ENCODE assay signal across 9 mouse cellular contexts in genomic region chr4:128961301-128962028, GRCm38 (mm10). TPM values are rescaled to one million over a fixed set of nuclear protein-coding genes. Genes with fewer than 3 reads are reported as not detected.
DNase-seq lines count a peak whose midpoint lies in the region; ATAC-seq and TF ChIP-seq lines count a peak whose summit lies in the region.
"Had no signal": no experiment of that assay in that cellular context is flagged by ENCODE, and none has a peak within 500 bp of the region (broad histone marks: within the 10 kb centered on the region; RNA-seq: fewer than 3 reads in every experiment).

No protein-coding gene starts in this region.

- peak overlapping the region; percentile 77 for H3K27ac ChIP-seq in cerebellum, adult 2 months (ENCODE audit: insufficient read depth, low read length)
- no peak overlapping the region; the same call in 1 of the 2 replicates for H3K27ac ChIP-seq in limb, embryonic 13.5 days
- H3K27ac ChIP-seq in small intestine, adult 2 months (ENCODE audit: insufficient read depth, low read depth, low read length) = no peak overlapping the region

- peak overlapping the region; percentile 87 for H3K9ac ChIP-seq in limb, embryonic 13.5 days

- WGBS in cerebellum, adult 2 months = 26% methylated on average over 16 of the region's 16 CpGs
- 3% methylated on average over 16 of the region's 16 CpGs for WGBS in limb, embryonic 13.5 days
- 20% methylated on average over 16 of the region's 16 CpGs for WGBS in small intestine, adult 2 months

- H3K4me2 ChIP-seq in limb, embryonic 13.5 days (replicated peaks) = peak overlapping the region; percentile 92

- TF ChIP-seq CTCF in cerebellum, adult 2 months (IDR thresholded peaks at IDR 0.05; ENCODE audit: borderline replicate concordance, insufficient read depth, low read depth, low read length) = no peak
- no peak for TF ChIP-seq CTCF in small intestine, adult 2 months (IDR thresholded peaks at IDR 0.05; ENCODE audit: extremely low read depth, insufficient read length, insufficient replicate concordance, low read depth, low read length)

- H3K36me3 ChIP-seq in limb, embryonic 13.5 days = no peaks in the 10 kb centered on the region
- H3K36me3 ChIP-seq in small intestine, adult 2 months (ENCODE audit: control insufficient read depth, insufficient read depth, low read length) = no peaks in the 10 kb centered on the region
- H3K36me3 ChIP-seq: G1E had no signal

- no peaks in the 10 kb centered on the region for H3K27me3 ChIP-seq in cerebellum, adult 2 months (ENCODE audit: control insufficient read depth, insufficient read depth, low read length)
- no peaks in the 10 kb centered on the region; the same call in 1 of the 2 replicates for H3K27me3 ChIP-seq in limb, embryonic 13.5 days
- peaks cover 3% of the 10 kb centered on the region; the same call in 1 of the 2 replicates for H3K27me3 ChIP-seq in small intestine, adult 2 months (ENCODE audit: control insufficient read depth, insufficient read depth, low read length)

- ATAC-seq in limb, embryonic 13.5 days (ENCODE audit: low FRiP score, low read depth) = no peak
- ATAC-seq in activated CD4-positive, CD25-positive, alpha-beta regulatory T cell, adult 4 months = no peak

- no peaks in the 10 kb centered on the region for H3K9me3 ChIP-seq in limb, embryonic 13.5 days
- H3K9me3 ChIP-seq: G1E had no signal

- H3K4me3 ChIP-seq in cerebellum, adult 2 months (replicated peaks; ENCODE audit: insufficient read depth, low read depth, low read length) = peak overlapping the region; percentile 77
- H3K4me3 ChIP-seq in limb, embryonic 13.5 days = peak overlapping the region; percentile 77
- H3K4me3 ChIP-seq in small intestine, adult 2 months (ENCODE audit: low read depth, low read length) = peak overlapping the region; percentile 74

- TF ChIP-seq POLR2A in cerebellum, adult 2 months (IDR thresholded peaks at IDR 0.05; ENCODE audit: borderline replicate concordance, insufficient read depth, low read length) = no peak
- no peak for TF ChIP-seq POLR2A in small intestine, adult 2 months (IDR thresholded peaks at IDR 0.05; ENCODE audit: low read depth, low read length)

- peak; percentile 21 to 44 for DNase-seq in cerebellum, adult 2 months
- no peak for DNase-seq in cerebellum, adult 18-20 months
- DNase-seq in thymus, postnatal 4 days = peak; percentile 22
- no peak for DNase-seq in thymus, postnatal 0 days (ENCODE audit: low spot score)
- no peak for DNase-seq in kidney, postnatal 25 days

- peaks cover 14% of the 10 kb centered on the region for H3K4me1 ChIP-seq in cerebellum, adult 2 months (ENCODE audit: control insufficient read depth, insufficient read depth, low read length)
- peaks cover 46% of the 10 kb centered on the region for H3K4me1 ChIP-seq in limb, embryonic 13.5 days
- peaks cover 3% of the 10 kb centered on the region for H3K4me1 ChIP-seq in small intestine, adult 2 months (ENCODE audit: control insufficient read depth, insufficient read depth, insufficient read length, low read length)

RNA-seq across cellular contexts. Expression of gene Azin2, which starts 0.8 kb away (rescaled TPM):
- polyA plus RNA-seq in cerebellum, adult 2 months (2012; rRNA removed) = 64.6 TPM in 2 replicates
- polyA plus RNA-seq in thymus, postnatal 0 days (2015; fragmentation: Nextera tagmentation; extraction: Ambion mirVana) = 7.1 and 9.2 TPM in 2 replicates
- polyA plus RNA-seq in limb, embryonic 13.5 days (2015; fragmentation: Nextera tagmentation; extraction: Ambion mirVana) = 31.9 and 32.3 TPM in 2 replicates
- 2.3 and 3.2 TPM in 2 replicates for polyA plus RNA-seq in small intestine, adult 2 months (2012; rRNA removed)
- under 1 TPM in 1 of 2 experiments, not detected in 1; 0.34 TPM for polyA plus RNA-seq in activated CD4-positive, CD25-positive, alpha-beta regulatory T cell, adult 4 months (2017; shearing (Covaris generic))
- polyA plus RNA-seq: G1E had no signal

RNA-seq across cellular contexts. Expression of gene Ak2, which starts 30.3 kb away (rescaled TPM):
- polyA plus RNA-seq in cerebellum, adult 2 months (2012; rRNA removed) = 43.9 and 45.7 TPM in 2 replicates
- polyA plus RNA-seq in thymus, postnatal 0 days (2015; fragmentation: Nextera tagmentation; extraction: Ambion mirVana) = 208 and 209 TPM in 2 replicates
- polyA plus RNA-seq in limb, embryonic 13.5 days (2015; fragmentation: Nextera tagmentation; extraction: Ambion mirVana) = 215 and 216 TPM in 2 replicates
- 42.5 and 79.2 TPM in 2 replicates for polyA plus RNA-seq in small intestine, adult 2 months (2012; rRNA removed)
- 100 to 1,000 TPM in 1 of 2 experiments, 10 to 100 TPM in 1; 62.4 to 108 TPM for polyA plus RNA-seq in activated CD4-positive, CD25-positive, alpha-beta regulatory T cell, adult 4 months (2017; shearing (Covaris generic))

Comparison
In these comparisons a context has a peak if more than half of its experiments do, and no peak if none do; other contexts are left out.
1. DNase-seq: peak in cerebellum, adult 2 months (2 of 2) and thymus, postnatal 4 days (single experiment); none in cerebellum, adult 18-20 months (0 of 2), thymus, postnatal 0 days (single experiment) and kidney, postnatal 25 days (0 of 2).
2. Peak in every context shown above with its lines, with median percentiles within 50 percentile points of each other: H3K4me3 ChIP-seq.